Mouse (Mus musculus) A20 (cell line): ENCODE data around the gene Traf7.

Experiments used
- DNase-seq: peaks from one replicate; pipeline ENCODE4 v3.0.0-alpha.2; 2011; ENCODE audit warnings: low read depth, low spot score

Gene Traf7

DNA sequence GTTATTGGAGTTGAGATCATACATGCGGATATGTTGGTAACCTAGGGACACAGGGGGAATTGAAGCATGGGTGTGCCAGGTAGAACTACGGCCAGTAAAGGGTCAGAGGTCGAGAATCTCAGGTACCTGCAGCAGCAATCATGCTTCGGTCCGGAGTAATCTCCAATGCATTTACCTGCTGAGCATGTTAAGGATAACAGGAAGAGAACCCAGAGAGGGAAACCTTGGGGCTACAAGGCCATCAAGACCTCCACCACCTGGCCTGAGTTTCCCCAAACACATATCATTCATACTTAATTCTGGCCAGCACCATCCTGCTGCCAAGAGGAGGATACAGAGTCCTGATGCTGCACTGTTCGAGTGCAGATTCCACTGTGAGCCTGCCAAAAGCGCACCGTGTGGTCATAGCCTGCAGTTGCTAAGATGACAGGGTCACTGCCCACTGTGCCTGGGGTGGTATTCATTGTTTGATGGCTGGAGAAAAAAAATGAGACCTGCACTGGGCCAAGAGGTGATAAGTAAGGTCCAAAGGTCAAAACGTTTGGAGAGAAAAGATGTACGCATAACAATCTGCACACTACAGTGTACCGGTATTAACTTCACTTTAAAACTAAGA is 49.6 kb downstream of the Traf7 start:
- DNase-seq, result no peak

DNA sequence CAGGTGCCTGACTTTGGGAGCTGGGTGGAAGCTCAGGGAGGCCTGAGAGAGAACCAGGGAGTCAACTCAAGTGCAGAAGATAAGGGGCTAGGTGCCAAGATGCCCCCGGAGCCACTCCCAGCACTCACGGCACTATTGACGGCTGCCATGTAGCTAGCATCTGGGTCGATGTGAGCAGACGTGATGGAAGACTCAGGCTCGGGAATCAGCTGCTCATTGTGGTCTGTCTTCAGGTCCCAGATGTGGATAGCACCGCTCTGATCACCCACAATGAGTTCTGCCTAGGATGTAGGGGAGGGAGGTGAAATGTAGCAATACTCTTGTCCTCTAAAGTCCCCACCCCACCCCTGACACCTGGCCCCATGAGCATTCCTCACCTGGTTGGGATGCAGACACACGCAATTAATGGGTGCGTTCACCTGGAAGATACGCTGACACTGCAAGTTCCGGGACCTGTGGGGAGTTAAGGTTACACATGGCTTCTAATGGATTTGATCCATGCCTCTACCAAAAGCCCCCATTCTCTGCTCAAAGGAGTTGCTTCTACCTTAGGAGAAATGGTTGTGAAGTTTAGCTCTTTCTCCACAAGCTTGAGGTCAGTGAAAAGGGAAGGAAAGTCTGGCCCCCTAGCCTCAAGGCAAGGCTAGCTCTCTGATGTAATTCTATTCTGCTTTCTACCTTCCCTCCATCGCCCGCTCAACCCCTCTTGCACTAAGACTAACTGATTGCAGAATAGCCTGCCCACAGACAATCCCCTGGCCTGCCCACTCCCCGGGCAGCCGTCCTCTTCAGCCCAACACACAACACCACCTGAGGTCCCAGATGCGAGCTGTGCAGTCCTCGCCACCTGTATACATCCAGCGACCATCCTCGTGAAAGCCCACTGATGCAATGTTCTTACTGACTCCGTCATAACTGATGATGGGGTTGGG is 50.4 kb downstream of the Traf7 start:
- DNase-seq, result no peak

GRCm38 (mm10) chr17:24476022-24476776 is 51.5 kb downstream of the Traf7 start:
- no peak for DNase-seq

GRCm38 (mm10) chr17:24475586-24475985 is 52.2 kb downstream of the Traf7 start:
- no peak for DNase-seq

DNA sequence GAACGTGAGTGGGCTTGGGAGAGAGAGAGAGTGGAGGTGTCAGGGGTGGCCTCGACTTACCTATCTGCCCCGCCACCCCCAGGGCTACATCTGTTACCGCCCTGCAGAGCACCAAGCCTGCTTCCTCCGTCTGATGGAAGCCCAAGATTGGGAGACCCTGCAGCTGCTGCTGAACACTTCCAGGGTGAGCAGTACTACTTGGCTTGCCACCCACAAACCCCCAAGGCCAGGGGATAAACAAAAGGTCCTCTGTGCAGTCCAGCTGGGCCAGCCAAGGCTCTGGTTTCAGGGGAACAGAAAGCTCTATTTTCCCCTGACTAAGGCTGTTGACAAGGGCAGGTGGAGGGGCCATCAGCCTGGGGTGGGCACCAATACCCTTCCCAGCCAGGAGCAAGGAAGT is 53.2 kb downstream of the Traf7 start:
- DNase-seq, result no peak

DNA sequence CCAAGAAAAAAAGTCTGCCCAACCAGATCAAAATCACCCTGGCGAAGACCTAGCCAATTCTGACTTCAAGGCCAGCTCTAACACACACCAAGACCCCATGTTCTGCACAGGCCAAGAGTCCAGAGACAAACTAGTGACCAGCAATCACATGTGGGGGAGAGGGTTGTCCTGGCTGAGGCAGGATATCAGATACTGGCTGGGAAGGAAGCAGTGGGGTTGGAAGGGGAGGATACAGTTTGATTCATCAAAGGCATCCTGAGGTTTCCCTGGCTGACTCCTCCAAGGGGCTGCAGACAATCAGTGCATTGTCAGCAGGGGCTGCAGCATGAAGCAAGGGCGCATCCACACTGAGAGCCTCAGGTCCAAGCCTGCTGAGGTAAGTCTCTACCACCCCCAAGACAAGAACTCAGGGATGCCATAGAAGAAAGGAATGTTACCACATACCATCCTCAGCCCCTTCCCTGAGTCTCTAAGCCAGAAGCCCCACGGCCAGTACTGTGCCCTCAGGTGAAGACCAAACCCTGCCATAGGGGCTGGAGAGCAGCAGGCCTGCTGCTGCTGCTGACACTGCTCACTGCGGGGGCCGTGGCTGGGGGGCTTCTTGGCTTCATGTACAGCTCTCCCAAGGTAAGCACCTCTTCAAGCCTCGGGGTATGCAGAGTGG is 54.0 kb downstream of the Traf7 start, which contains the start of gene Bricd5:
Gene Bricd5, plus strand, starts transcription at position 273 of the 664 bp plus-strand sequence.
- no peak for DNase-seq

DNA sequence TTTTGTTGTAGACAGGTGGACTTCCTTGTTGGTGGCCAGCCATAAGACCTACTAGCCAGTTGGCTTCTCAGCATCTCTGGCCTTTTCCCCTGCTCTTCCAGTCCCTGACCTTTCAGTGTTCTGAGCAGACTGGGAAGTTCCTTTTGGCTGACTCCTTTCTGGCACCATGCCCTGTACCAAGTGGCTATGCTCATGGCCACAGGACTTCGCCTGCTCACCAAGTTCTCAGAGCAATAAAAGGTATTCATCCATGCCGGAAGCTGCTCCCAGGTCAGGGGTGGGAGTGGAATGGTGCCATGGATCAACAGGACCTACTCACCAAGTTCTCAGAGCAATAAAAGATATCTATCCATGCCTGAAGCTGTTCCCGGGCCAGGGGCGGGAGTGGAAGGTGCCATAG is 55.2 kb downstream of the Traf7 start:
- no peak for DNase-seq

- DNase-seq, result no peak
These were observed 56.8 kb downstream of the Traf7 start for GRCm38 (mm10) chr17:24470701-24471527.

DNA sequence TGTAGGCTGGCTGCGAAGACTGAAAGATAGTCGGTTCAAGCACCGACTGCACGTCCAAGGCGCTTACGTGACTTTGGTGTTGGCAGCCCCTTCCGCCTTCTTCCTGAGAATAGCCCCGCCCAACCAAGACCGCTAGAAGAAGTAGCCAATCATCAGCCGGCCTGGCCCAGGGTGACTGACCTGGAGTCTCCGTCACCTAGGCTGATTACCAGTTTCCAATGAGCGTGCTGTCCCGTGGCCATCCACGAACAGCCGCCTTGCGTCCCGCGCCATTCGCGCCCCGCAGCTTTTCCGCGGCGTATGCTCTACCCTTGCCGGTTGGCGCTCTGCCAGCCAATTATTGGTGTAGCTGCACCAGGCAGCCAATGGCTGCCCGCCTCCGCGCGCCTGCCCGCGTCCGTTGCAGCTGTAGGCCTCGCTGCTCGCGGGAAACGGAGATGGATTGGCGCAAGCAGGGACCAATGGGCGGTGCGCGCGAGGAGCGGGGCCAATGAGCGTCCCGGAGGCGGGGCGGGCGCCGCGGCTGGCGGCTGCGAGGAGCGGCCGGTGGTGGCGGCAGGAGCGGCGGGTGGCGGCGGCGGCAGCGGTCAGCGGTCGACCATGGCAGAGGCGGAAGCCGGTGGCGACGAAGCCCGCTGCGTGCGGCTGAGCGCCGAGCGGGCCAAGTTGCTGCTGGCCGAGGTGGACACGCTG is 57.7 kb downstream of the Traf7 start, which contains the start of the genes E4f1 and Pgp:
Gene E4f1, minus strand, starts transcription at position 404 of the 693 bp plus-strand sequence.
Gene Pgp, plus strand, starts transcription at position 483 of the 693 bp plus-strand sequence.
- peak; percentile 99 for DNase-seq

DNA sequence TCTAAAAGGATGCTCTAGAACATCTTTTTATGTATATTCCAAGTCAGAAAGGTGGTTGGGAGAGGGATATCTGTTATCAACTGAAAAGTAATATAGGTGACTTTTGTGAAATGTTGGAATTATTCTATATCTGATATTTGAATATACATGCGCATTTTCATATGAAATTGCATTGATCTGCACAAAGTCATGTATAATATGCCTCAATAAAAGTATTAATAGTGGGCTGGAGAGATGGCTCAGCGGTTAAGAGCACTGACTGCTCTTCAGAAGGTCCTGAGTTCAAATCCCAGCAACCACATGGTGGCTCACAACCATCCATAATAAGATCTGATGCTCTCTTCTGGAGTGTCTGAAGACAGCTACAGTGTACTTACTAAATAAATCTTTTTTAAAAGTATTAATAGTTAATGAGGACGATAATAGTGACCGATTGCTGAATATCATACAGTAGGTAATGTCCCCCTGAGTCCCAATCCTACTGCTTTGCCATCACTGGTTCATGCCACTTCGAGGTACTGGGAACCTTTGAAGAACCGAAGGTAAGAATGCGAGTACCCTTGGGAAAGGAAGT is 58.3 kb downstream of the Traf7 start:
- DNase-seq, result no peak

- DNase-seq, result no peak
These were observed 59.0 kb downstream of the Traf7 start for GRCm38 (mm10) chr17:24468636-24469246.

DNA sequence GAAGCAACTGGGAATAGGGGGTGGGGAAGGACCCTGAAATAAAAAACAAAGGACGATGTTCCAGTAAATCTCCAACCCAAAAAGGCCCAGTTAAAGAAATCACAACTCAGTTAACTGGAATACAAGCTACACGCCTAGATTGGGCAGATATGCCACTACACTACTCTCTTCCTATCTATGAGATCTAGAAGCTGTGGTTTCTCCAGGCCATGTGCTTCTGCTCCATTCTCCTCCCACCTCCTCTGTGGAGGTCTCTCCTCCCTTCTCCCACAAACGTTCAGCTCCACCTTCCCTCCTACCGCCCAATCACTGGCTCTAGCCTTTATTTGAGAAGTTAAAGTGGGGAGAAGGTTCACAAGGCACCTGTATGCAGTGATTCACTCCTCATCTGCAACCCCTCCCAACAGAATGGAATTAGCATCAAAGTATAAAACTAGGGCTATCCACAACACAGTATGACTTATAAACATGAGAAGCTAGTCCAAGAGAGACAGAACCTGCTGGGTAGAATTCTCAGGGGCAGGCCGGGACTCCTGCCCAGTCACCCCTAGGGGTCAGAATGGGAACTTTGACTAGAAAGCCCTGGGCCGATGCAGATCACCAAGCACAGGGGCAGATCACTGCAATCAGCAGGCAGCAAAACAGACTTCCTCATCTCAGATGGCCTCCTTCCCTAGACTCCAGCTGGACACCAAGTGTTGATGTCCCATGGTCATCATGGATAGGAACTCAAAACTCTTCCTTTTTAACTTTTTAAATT is 64.2 kb downstream of the Traf7 start:
- peak; percentile 72 for DNase-seq

DNA sequence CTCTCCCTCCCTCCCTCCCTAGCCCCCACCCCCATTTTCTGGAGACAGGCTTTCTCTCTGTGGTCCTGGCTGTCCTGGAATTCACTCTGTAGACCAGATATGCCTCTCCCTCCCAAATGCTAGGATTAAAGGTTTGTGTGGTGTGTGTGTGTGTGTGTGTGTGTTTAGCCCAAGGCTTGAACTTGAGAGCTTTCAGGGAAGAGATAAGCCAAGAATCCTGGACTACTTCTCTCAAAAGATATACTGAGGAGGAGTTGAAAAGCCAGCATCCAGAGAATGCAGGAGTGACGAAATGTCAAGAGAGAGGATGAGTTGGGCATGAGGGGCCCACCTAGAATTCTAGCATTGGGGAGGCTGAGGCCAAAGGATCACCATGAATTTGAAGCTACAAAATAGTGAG is 64.8 kb downstream of the Traf7 start:
- no peak for DNase-seq

DNA sequence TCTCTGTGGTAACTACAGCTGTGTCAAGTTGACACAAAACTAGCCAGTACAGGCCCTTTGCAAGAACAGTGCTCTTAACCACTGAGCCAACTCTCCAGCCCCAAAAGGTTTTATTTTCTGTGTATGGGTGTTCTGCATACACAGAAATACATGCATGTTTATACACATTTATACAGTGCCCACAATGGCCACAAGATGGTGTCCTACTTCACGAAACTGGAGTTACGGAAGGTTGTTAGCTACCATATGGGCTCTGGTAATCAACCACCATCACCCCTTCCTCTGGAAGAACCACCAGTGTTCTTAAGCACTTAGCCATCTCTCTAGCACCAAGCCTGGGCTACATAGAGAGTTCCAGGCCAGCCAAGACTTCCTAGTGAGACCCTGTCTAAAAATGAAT is 66.2 kb downstream of the Traf7 start:
- DNase-seq, result peak; percentile 76
